Mouse (Mus musculus) heart, adult 2 months (tissue): ENCODE measurements around the gene Shisa5.

Experiments
- CTCF ChIP-seq: fragments of 200-600 bp; IDR thresholded peaks from 2 replicates; pipeline ENCODE4 v1.8.1; 2022; ENCODE audit warnings: antibody characterized with exemption, mild to moderate bottlenecking, moderate library complexity
- POLR2A ChIP-seq: fragments of 200-500 bp; IDR thresholded peaks from 2 replicates; pipeline ENCODE4 v1.6.1; 2011; ENCODE audit warnings: mild to moderate bottlenecking, low read depth, low read length, control low read depth; ENCODE audit not compliant: insufficient read depth

GRCm38 (mm10) chr9:109028421-109028820, 9.9 kb upstream of the Shisa5 start:
- TF ChIP-seq CTCF = no peak
- no peak for TF ChIP-seq POLR2A
